Mouse (Mus musculus): ENCODE data around the gene Zfp385c.
"Not testable (repeated sequence)": the region's sequence is repeated elsewhere in the genome, so short reads cannot be mapped to it uniquely, and the experiment has no call there.

Zfp385c gene

GRCm38 (mm10) chr11:100595533-100595932 is 96.7 kb downstream of the Zfp385c start:
- DNase-seq (ENCODE audit: low spot score), result no peak

- no peak for DNase-seq (ENCODE audit: low spot score)
Observed at GRCm38 (mm10) chr11:100594608-100595007, 97.6 kb downstream of the Zfp385c start.

GRCm38 (mm10) chr11:100592346-100593046 is 99.8 kb downstream of the Zfp385c start:
- no peak for DNase-seq (ENCODE audit: low spot score)

- no peak for DNase-seq (ENCODE audit: low spot score)
Observed at GRCm38 (mm10) chr11:100588462-100588861, 103.8 kb downstream of the Zfp385c start.

- DNase-seq (ENCODE audit: low spot score), result no peak
Observed at GRCm38 (mm10) chr11:100585148-100585547, 107.1 kb downstream of the Zfp385c start.

GRCm38 (mm10) chr11:100584561-100584961 is 107.7 kb downstream of the Zfp385c start:
- DNase-seq (ENCODE audit: low spot score), result no peak

- DNase-seq (ENCODE audit: low spot score), result no peak
Observed at GRCm38 (mm10) chr11:100582836-100583235, 109.4 kb downstream of the Zfp385c start.

GRCm38 (mm10) chr11:100582413-100582812 is 109.8 kb downstream of the Zfp385c start:
- not testable (repeated sequence) for DNase-seq (ENCODE audit: low spot score)

GRCm38 (mm10) chr11:100581756-100582155 is 110.5 kb downstream of the Zfp385c start:
- DNase-seq (ENCODE audit: low spot score), result no peak

DNA sequence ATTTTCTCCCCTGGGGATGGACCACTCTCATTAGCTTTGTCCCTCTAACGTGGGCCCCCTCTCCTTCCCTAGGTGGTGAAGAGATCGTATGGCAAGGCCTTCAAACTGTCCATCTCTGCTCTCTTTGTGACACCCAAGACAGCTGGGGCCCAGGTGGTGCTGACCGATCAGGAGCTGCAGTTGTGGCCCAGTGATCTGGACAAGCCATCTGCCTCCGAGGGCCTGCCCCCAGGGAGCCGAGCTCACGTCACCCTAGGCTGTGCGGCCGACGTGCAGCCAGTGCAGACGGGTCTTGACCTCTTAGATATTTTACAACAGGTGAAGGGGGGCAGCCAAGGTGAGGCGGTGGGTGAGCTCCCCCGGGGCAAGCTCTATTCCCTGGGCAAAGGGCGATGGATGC is 112.0 kb downstream of the Zfp385c start:
- no peak for DNase-seq (ENCODE audit: low spot score)

DNA sequence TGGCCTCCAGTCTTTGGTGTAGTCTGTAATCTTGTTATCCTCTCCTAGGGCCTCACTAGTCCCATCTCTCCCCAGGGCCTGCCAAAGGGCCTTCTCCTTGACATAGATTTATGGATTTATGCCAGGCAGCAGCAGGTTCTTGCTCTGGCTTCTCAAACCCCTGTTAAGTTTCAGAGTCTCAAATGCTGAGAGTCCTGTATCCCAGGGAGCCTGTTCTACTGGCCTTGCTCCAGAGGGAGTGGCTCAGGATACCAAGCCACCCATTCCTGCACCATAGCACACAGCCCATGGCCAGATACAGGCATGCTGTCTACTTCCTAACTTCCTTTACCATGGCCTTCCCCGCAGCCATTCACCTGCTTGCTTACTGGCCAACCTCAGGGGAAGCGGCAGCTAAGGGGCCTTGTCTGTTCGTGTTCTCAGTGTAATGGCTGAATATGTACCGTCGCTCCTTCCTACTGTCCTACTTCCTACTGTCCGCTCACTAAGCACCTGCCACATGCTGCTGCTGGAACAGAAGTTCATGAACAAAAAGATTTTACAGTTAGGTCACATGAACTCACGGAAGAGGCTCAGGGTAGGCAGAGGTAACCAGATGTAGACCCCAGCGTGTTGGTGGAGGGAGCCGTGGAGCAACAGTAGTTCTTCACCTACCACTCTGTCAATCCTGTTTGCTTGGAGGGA is 113.0 kb downstream of the Zfp385c start:
- DNase-seq (ENCODE audit: low spot score), result no peak

GRCm38 (mm10) chr11:100577852-100578599 is 114.2 kb downstream of the Zfp385c start:
- DNase-seq (ENCODE audit: low spot score), result no peak

Data from retina, embryonic 14.5 days (tissue).